Mouse (Mus musculus): ENCODE measurements around the gene Msantd2. TPM values are rescaled to one million over a fixed set of nuclear protein-coding genes. Genes with fewer than 3 reads are reported as not detected.

Msantd2 gene
- polyA plus RNA-seq, 2 experiments from 2014 or later: 7.9 to 9.3 TPM

DNA sequence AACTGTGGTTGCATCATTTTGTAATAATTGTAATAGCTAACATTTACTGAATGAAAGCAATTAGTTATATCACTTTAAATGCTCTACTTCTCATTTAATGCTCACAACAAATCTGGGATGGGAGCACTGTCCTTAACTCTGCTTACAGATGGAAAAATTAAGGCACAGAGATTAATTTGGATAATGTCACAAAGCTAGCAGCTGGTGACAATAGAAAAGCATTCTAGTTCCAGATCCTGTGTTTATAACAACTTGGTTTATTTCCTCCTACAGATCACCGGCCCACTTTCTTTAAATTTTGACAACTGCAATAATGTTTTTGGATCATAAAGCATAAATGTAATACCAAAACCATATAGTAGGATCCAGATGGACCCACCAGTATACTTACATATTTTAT lies 16.9 kb downstream of the Msantd2 start:
- ATAC-seq: no peak

DNA sequence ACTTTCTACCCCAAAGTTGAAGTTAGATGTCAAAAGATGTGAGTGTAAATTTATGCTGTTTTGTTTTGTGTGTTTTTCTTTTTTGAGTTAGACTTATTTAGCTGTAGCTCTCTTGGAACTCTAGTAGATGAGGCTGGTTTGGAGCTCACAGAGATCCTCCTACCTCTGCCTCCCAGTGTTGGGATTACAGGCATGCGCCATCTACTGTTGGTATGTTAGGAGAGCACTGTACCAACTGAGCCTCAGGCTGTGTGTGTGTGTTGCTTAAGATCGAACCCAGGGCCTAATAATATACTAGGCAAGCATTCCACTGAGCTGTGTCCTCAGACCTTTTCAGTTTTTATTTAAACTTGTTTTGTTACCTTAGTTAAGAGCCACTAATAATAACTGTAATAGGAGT lies 23.0 kb downstream of the Msantd2 start:
- no peak for ATAC-seq

DNA sequence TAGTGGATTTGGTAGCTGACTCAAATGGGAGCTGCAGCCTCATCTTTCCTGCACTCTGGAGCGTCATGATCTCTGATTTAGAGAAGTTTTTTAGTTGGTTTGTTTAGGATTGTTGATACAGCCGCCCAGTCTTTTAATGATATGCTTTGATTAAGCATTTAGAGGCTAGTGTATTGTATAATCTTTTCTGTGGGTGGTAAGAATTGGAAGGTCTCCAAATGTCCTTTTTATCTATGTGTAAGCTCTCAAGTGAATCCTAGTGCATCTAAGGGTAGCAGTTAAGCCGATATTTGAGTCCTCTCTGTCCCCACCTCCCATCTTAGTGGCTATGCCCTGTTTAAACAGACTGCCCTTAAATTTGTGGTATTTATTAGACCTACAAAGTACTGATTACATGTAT lies 25.3 kb downstream of the Msantd2 start:
- no peak for ATAC-seq

DNA sequence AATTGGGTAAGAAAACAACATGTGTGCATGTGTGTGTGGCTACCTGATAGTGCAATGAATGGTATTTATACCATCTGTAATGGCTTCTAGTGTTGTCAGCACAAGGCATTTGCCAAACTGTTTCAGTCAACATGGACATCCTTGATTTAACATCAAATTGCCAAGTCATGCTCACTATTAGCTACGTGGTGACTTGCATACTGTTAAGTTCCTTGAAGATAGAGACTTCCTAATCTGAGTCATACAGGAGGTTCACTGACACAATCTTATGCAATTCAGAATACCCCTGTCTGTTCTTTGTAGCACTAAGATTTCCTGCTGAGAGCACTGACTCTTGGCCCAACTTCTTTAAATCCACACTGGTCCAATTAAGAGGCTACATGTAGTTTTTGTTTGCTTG lies 28.3 kb downstream of the Msantd2 start:
- ATAC-seq: no peak

- no peak for ATAC-seq
Observed at GRCm38 (mm10) chr9:37518991-37519390, 29.9 kb downstream of the Msantd2 start.

GRCm38 (mm10) chr9:37519995-37520394 lies 30.9 kb downstream of the Msantd2 start:
- no peak for ATAC-seq

DNA sequence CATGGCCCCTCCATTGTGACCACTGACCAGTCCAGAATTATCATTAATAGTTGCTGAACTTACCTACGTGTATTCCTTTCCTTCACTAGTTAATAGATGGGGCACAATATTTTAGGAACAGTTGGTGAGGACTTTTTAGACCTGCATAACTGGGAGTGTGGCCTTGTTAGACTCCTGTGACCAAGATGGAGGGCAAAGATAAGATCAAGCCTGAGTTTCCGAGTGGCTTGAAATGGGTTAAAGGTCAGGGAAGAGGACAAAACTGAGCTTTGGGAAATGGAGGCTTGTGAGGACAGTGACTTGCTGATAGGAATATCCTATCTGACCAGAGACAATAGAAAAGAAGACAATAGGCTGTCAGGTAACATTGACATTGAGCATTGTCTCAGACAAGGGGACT lies 36.3 kb downstream of the Msantd2 start:
- ATAC-seq: no peak

- ATAC-seq: no peak
Observed at GRCm38 (mm10) chr9:37526443-37527395, 37.6 kb downstream of the Msantd2 start.

GRCm38 (mm10) chr9:37527396-37528224 lies 38.5 kb downstream of the Msantd2 start, which contains the start of gene Esam:
Gene Esam (plus strand): TSS chr9:37528078.
- ATAC-seq: no peak

GRCm38 (mm10) chr9:37528225-37528970 lies 39.3 kb downstream of the Msantd2 start:
- no peak for ATAC-seq

- ATAC-seq: no peak
Observed at GRCm38 (mm10) chr9:37530031-37530887, 41.1 kb downstream of the Msantd2 start.

DNA sequence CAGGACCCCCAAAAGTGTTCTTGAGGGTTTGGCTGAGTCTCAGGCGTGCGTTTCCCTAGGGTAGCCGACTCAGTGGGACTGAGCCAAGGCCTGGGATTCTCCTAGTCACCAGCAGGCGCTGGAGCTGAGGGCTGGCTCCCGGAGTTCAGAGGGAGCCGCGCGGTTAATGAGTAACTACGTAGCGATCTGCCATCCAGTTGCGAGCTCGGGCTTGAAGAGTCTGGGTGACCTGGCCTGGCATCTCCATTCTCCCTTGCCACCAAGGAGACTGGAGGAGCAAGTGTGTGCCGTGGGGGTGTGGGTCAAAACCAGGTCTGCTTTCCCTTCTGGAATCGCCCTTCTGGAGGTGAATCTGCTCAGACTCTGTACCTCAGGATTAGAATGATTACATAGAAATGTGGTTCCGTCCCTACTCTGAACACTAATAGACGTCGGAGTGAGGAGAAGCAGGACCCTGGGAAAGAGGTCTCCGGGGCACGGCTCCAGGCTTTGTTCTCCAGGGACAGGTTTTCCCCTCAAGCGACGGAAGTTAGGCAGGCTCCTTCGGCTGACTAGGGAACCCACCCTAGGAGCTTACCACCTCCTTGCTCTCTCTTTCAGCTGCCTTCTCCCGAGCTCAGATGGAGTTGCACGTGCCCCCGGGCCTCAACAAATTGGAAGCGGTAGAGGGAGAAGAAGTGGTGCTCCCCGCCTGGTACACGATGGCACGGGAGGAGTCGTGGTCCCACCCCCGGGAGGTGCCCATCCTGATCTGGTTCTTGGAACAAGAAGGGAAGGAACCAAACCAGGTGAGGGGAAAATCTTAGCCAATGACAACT lies 42.0 kb downstream of the Msantd2 start:
- no peak for ATAC-seq

DNA sequence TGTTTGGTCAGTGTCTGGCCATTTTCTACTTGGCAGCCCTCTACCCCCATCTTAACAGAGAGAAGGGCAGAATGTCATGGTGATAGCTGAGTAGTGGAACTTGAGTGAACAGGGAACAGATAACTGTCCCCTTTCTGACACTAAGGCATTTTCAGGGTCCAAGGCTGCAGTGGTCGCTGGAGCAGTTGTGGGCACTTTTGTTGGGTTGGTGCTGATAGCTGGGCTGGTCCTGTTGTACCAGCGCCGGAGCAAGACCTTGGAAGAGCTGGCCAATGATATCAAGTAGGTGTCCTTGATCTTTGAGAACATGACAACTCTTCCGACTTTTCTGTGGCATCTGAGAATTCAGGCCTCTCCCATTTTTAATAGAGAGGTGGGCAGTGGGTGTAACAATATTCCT lies 47.7 kb downstream of the Msantd2 start:
- ATAC-seq: no peak

GRCm38 (mm10) chr9:37537658-37538250 lies 48.6 kb downstream of the Msantd2 start:
- ATAC-seq: no peak

DNA sequence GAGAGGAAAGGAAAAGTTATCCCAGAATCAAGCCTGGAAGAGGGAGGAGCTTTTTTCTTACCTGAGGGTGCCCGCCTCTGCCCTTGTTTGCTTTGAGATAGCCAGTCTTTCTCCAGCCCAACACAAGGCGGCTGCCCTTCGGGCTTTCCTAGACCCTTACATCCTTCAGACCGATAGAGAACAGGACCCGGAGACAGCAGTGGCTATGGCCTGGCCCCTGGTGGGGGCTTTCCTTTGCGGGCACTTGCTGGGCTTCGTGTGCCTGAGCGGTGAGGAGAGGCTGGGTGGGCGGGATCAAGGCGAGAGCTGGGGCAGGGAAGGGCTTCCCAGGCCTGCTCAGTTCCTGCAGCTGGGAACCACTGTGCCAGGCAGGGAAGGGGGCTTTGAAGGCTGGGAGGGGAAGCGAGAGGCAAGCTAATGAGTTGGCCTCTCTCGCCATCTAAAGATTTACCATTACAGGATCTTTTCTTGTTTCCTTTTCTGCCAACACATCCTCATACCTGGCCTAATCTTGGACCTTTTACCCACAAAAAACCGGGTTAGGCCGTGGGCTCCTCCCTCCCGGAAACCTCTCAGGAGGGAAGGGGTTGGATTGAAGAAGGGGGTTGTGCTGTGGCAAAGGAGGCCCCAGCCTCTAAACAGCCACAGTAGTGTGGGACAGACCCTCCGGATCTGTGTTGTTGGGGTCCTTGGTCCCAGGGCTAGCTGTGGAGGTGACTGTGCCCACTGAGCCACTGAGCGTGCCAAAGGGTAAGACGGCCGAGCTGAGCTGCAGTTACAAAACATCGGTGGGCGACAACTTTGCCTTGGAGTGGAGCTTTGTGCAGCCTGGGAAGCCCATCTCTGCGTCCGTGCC lies 50.3 kb downstream of the Msantd2 start, which contains the start of gene Vsig2:
TSS of gene Vsig2 (plus strand) at position 86 of the 856 bp plus-strand sequence.
- no peak for ATAC-seq

GRCm38 (mm10) chr9:37540226-37540625 lies 51.1 kb downstream of the Msantd2 start:
- no peak for ATAC-seq

DNA sequence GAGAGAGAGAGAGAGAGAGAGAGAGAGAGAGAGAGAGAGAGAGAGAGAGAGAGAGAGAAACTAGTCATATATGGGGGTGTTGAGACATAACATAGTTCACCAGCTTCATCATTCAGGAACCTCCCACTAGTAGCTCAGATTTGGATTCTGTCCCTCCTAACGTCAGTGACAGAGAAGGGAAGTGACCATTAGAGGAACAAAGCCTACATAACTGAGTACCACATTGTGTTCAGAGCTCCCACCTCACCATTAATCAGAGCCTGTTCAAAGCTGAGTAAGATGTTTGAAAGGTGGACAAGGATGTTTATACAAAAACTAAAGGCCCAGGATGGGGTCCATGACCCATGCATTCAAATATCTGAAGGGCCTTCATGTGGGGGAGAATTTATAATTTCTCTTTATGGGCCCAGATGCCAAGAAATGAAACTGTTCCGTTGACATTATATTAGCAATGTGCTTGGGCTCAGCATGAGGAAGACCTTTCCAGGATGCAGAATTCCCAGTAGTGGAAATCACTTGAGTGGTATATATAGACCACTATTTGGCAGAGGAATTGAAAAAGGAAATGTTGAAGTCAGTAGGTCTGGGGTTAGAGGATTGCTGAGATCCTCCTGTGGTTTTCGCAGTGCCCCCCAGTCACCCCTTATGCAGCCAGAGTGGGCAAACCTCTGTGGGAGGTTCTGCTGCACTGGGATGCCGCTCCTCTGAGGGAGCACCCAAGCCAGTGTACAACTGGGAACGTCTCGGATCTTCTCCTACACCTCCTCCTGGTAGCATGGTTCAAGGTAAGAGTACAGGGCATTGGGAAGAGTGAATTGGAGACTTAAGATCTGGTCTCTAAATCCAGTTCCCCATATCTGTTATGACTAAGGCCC lies 51.8 kb downstream of the Msantd2 start:
- no peak for ATAC-seq
